Mouse (Mus musculus) kidney, embryonic 14.5 days (tissue): ENCODE measurements around the gene Opalin. TPM values are rescaled to one million over a fixed set of nuclear protein-coding genes. Genes with fewer than 3 reads are reported as not detected.

Source experiments
- ATAC-seq: fragments of 200-750 bp; cut with Nextera tagmentation; 2 replicates; pipeline ENCODE4 v1.8.0; 2017; ENCODE audit warnings: moderate number of reproducible peaks, mild to moderate bottlenecking, moderate TSS enrichment, moderate library complexity; ENCODE audit not compliant: low FRiP score, low TSS enrichment
- H3K27ac ChIP-seq: fragments of 300-500 bp; sonication (generic); 2 replicates; pipeline ENCODE4 v1.5.1; 2014; ENCODE audit warnings: low read depth, mild to moderate bottlenecking, low read length, moderate library complexity, mixed read lengths
- H3K27me3 ChIP-seq: fragments of 300-500 bp; sonication (generic); 2 replicates; pipeline ENCODE4 v1.6.1; 2014; ENCODE audit warnings: mild to moderate bottlenecking, low read length; ENCODE audit not compliant: control insufficient read depth, insufficient read depth
- H3K36me3 ChIP-seq: fragments of 300-500 bp; sonication (generic); 2 replicates; pipeline ENCODE4 v1.6.1; 2014; ENCODE audit warnings: low read length, mixed read lengths; ENCODE audit not compliant: control insufficient read depth, insufficient read depth
- H3K4me1 ChIP-seq: fragments of 300-500 bp; sonication (generic); 2 replicates; pipeline ENCODE4 v1.6.1; 2014; ENCODE audit warnings: low read length, mixed read lengths; ENCODE audit not compliant: control insufficient read depth, insufficient read depth
- H3K4me2 ChIP-seq: fragments of 300-500 bp; sonication (generic); replicated peaks from 2 replicates; pipeline ENCODE4 v1.6.1; 2014; ENCODE audit warnings: low read depth, mild to moderate bottlenecking, low read length
- H3K4me3 ChIP-seq: fragments of 300-500 bp; sonication (generic); 2 replicates; pipeline ENCODE4 v1.5.1; 2014; ENCODE audit warnings: mild to moderate bottlenecking, low read length
- H3K9ac ChIP-seq: fragments of 300-500 bp; sonication (generic); 2 replicates; pipeline ENCODE4 v1.6.1; 2014; ENCODE audit warnings: low read depth, mild to moderate bottlenecking, low read length, moderate library complexity
- H3K9me3 ChIP-seq: fragments of 300-500 bp; sonication (generic); 2 replicates; pipeline ENCODE4 v1.6.1; 2016; ENCODE audit warnings: low read length; ENCODE audit not compliant: control insufficient read depth
- WGBS: fragments of 180-500 bp; shearing (Covaris S2); extraction: QIAGEN DNeasy Blood & Tissue Kit; methylation state at CpG from one replicate; pipeline ENCODE4 v1.1.7; 2014; 5-methylcytosine and 5-hydroxymethylcytosine counted together
- polyA plus RNA-seq: library from polyadenylated mRNA; unstranded; fragments of >200 nt; fragmentation: Nextera tagmentation; extraction: Ambion mirVana; gene quantifications from 2 replicates; pipeline ENCODE4 v1.2.1, GENCODE M21; 2014

The Opalin gene
- polyA plus RNA-seq, 1 experiment from 2014 or later = not detected

GRCm38 (mm10) chr19:41087901-41088300 lies 11.0 kb upstream of the Opalin start:
- ATAC-seq = no peak
- Histone ChIP-seq H3K9me3 (no peaks in the 10 kb centered on the region), H3K9ac (no peak overlapping the region), H3K4me3 (no peak overlapping the region), H3K4me2 (no peak overlapping the region), H3K27ac (no peak overlapping the region), H3K4me1 (no peaks in the 10 kb centered on the region), H3K27me3 (peaks cover 7% of the 10 kb centered on the region), H3K36me3 (no peaks in the 10 kb centered on the region)
- WGBS = 18% methylated on average over 4 of the region's 4 CpGs

GRCm38 (mm10) chr19:41086700-41087099 lies 9.8 kb upstream of the Opalin start:
- 4% methylated on average over 2 of the region's 2 CpGs for WGBS
- peak; percentile 67 for ATAC-seq
- Histone ChIP-seq H3K4me2 (no peak overlapping the region), H3K4me3 (no peak overlapping the region), H3K9me3 (no peaks in the 10 kb centered on the region), H3K27ac (no peak overlapping the region), H3K36me3 (no peaks in the 10 kb centered on the region), H3K9ac (no peak overlapping the region), H3K4me1 (no peaks in the 10 kb centered on the region), H3K27me3 (peaks cover 7% of the 10 kb centered on the region)

- Histone ChIP-seq H3K4me1 (no peaks in the 10 kb centered on the region), H3K36me3 (no peaks in the 10 kb centered on the region), H3K4me2 (no peak overlapping the region), H3K27ac (no peak overlapping the region), H3K9ac (no peak overlapping the region), H3K4me3 (no peak overlapping the region), H3K9me3 (no peaks in the 10 kb centered on the region), H3K27me3 (peaks cover 7% of the 10 kb centered on the region)
- 89% methylated on average over 6 of the region's 6 CpGs for WGBS
- 0 out of 2 replicates have a peak, but pooled peaks have one; percentile 17 for ATAC-seq
Observed at GRCm38 (mm10) chr19:41086289-41086688, 9.4 kb upstream of the Opalin start.

- no peaks in the 10 kb centered on the region for H3K36me3 ChIP-seq
- H3K27ac ChIP-seq = no peak overlapping the region
- peaks cover 2% of the 10 kb centered on the region; the same call in 1 of the 2 replicates for H3K27me3 ChIP-seq
- H3K4me1 ChIP-seq = no peaks in the 10 kb centered on the region
- H3K9ac ChIP-seq = no peak overlapping the region
- ATAC-seq = no peak
- WGBS = 86% methylated on average over 14 of the region's 14 CpGs
- no peak overlapping the region for H3K4me3 ChIP-seq
- no peak overlapping the region for H3K4me2 ChIP-seq
- H3K9me3 ChIP-seq = no peaks in the 10 kb centered on the region
Observed at GRCm38 (mm10) chr19:41083646-41084045, 6.7 kb upstream of the Opalin start.

GRCm38 (mm10) chr19:41081589-41081988 lies 4.7 kb upstream of the Opalin start:
- Histone ChIP-seq H3K9me3 (no peaks in the 10 kb centered on the region), H3K9ac (no peak overlapping the region), H3K27me3 (no peaks in the 10 kb centered on the region), H3K36me3 (no peaks in the 10 kb centered on the region), H3K27ac (no peak overlapping the region), H3K4me3 (no peak overlapping the region), H3K4me2 (no peak overlapping the region), H3K4me1 (no peaks in the 10 kb centered on the region)
- WGBS = 78% methylated on average over 3 of the region's 3 CpGs
- no peak for ATAC-seq

- Histone ChIP-seq H3K9ac (no peak overlapping the region), H3K27me3 (no peaks in the 10 kb centered on the region), H3K36me3 (no peaks in the 10 kb centered on the region), H3K9me3 (no peaks in the 10 kb centered on the region), H3K4me2 (no peak overlapping the region), H3K4me1 (no peaks in the 10 kb centered on the region), H3K4me3 (no peak overlapping the region), H3K27ac (no peak overlapping the region)
- no peak for ATAC-seq
- WGBS = 91% methylated on average over 14 of the region's 14 CpGs
Observed at GRCm38 (mm10) chr19:41073746-41074455, 3.0 kb downstream of the Opalin start.

- Histone ChIP-seq H3K4me1 (no peaks in the 10 kb centered on the region), H3K4me3 (no peak overlapping the region), H3K9ac (no peak overlapping the region), H3K4me2 (no peak overlapping the region), H3K27ac (no peak overlapping the region), H3K9me3 (no peaks in the 10 kb centered on the region), H3K27me3 (no peaks in the 10 kb centered on the region), H3K36me3 (no peaks in the 10 kb centered on the region)
- WGBS = 14% methylated on average over 8 of the region's 8 CpGs
- 0 out of 2 replicates have a peak, but pooled peaks have one; percentile 39 for ATAC-seq
Observed at GRCm38 (mm10) chr19:41071500-41071899, 5.4 kb downstream of the Opalin start.

- ATAC-seq = no peak
- H3K36me3 ChIP-seq = no peaks in the 10 kb centered on the region
- no peak overlapping the region for H3K9ac ChIP-seq
- H3K4me3 ChIP-seq = no peak overlapping the region
- no peaks in the 10 kb centered on the region for H3K9me3 ChIP-seq
- no peak overlapping the region for H3K4me2 ChIP-seq
- WGBS = 65% methylated on average over 4 of the region's 4 CpGs
- H3K4me1 ChIP-seq = peaks cover 6% of the 10 kb centered on the region; the same call in 1 of the 2 replicates
- H3K27ac ChIP-seq = no peak overlapping the region
- H3K27me3 ChIP-seq = no peaks in the 10 kb centered on the region
Observed at GRCm38 (mm10) chr19:41054702-41055101, 22.2 kb downstream of the Opalin start.

GRCm38 (mm10) chr19:41053530-41053929 lies 23.4 kb downstream of the Opalin start:
- no peak for ATAC-seq
- peak overlapping the region; percentile 44; the same call in 1 of the 2 replicates for H3K27ac ChIP-seq
- no peak overlapping the region for H3K9ac ChIP-seq
- H3K27me3 ChIP-seq = no peaks in the 10 kb centered on the region
- H3K4me3 ChIP-seq = no peak overlapping the region
- H3K9me3 ChIP-seq = no peaks in the 10 kb centered on the region
- H3K4me1 ChIP-seq = peaks cover 6% of the 10 kb centered on the region; the same call in 1 of the 2 replicates
- WGBS = 41% methylated on average over 10 of the region's 10 CpGs
- no peak overlapping the region for H3K4me2 ChIP-seq
- no peaks in the 10 kb centered on the region for H3K36me3 ChIP-seq
